Mouse (Mus musculus): ENCODE data around the gene Tenm4. TPM values are rescaled to one million over a fixed set of nuclear protein-coding genes. Genes with fewer than 3 reads are reported as not detected.
"Not testable (repeated sequence)": the region's sequence is repeated elsewhere in the genome, so short reads cannot be mapped to it uniquely, and the experiment has no call there.

Gene Tenm4
- total RNA-seq, 2 experiments from 2014 or later = 1.1 to 5.7 TPM

DNA sequence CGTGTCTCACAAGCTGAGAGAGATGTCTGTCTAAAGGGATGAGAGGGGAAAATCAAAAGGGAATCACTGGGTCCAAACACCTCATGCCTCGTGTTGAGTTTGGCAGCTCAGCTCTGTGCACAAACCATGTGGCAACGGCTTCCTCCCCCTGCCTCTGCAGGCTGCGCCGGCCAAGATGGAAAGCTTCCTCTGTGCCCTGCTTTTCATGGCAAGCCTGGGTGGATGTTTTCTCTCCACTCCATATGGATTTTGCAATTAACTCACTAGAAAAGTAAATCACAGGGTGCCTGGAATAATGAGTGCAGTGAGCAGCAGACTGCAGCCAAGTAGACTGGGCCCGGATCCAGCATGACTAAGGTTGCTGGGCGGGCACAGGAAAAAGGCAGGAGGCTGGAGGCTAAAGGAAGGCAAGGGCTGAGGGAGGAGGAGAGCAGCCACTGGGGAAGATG lies 404.2 kb downstream of the Tenm4 start:
- DNase-seq = peak; percentile 69

GRCm38 (mm10) chr7:96582752-96583151 lies 411.7 kb downstream of the Tenm4 start:
- no peak for DNase-seq

GRCm38 (mm10) chr7:96587403-96587802 lies 416.4 kb downstream of the Tenm4 start:
- DNase-seq = no peak

DNA sequence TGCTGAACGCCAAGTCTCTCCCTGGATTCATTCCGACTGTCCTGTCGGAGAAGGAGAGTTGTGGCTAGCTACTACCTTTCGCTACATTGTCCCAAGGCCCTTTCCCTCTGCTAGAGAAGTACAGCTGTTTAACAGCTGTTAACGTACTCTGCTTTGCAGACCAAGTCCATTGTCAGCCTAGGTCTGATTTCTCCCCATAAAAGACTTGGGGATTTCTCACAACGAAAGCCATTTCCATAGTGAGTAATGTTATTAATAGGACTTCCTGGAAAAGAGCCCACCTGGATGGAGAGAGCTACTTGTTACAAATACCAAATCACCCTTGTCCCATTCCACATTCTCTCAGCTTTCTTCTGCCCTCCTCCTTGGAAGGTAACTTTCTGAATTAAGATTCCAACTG lies 417.5 kb downstream of the Tenm4 start:
- DNase-seq = no peak

- DNase-seq = no peak
These were observed 424.7 kb downstream of the Tenm4 start for GRCm38 (mm10) chr7:96595535-96596295.

DNA sequence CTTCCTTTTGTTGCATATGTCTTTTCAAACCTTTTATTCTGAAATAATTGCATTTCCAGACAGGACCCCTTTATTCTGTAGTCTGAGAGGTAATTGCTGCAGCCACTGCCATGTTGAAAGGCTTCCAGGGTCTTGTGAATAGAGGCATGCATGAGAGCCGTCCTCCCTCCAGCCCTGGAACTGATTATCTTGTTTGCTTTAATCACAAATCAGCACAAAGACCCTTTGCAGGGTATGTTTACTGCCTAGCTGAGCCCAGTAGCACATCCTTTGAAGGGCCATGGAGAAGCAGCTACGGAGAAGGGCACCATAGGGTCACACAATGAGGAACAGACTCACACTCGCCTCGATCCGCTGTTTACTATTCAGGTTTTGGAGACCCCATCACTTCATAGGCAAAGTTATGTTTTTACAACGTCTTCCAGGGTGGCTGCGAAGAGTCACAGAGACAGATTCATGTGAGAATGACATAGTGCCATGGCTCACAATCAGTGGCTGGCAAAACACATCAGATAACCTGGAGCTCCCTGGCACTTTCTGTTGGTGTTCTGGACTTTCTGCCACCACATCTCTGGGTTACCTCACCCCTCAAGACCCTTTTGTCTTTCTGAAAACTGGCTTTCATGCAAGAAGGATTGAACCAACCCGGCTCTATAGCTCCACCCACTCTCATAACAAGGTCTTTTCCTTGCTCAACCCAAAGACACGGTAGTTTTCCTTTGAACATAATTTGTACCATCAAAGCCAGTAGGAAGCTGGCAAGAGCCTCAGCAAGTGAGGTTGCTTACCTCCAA lies 425.6 kb downstream of the Tenm4 start:
- DNase-seq = no peak

DNA sequence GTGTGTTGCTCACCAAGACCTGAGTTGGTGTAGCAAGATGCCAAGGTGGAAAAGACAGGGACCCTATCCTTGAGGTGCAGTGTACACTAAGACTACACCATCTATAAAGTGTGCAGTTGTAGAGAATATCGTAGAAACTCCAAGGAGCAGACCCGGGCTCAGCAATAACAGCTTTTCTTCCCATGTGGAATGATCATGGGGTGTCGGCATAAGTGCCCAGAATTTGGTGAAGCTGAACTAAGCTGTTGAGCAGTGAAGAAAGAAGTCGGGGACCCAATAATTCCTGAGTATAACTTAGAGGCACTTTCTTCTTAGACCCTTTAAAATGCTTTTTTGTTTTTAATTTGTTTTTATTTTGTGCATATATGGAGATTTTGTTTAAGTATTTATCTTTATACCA lies 426.8 kb downstream of the Tenm4 start:
- no peak for DNase-seq

DNA sequence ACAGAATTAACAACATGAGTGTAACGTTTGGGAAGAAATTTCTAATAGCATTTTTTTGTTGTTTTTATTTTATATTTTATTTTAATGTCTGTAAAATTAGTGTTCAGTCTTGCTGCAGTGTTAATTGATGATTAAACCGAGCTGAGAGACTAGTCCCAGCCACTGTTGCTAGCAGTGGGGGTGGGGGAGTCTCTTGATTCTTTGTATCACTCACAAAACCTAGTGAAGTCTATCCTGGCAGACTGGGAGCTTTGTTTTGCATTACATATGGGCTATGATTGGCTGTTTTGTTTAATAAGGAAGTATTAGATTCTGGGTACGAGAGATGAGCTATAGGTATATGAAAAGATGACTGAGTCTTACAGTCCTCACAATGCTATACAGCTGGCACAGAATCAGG lies 428.0 kb downstream of the Tenm4 start:
- no peak for DNase-seq

- DNase-seq = no peak
These were observed 429.4 kb downstream of the Tenm4 start for GRCm38 (mm10) chr7:96600381-96600941.

GRCm38 (mm10) chr7:96604091-96604745 lies 433.2 kb downstream of the Tenm4 start:
- no peak for DNase-seq

DNA sequence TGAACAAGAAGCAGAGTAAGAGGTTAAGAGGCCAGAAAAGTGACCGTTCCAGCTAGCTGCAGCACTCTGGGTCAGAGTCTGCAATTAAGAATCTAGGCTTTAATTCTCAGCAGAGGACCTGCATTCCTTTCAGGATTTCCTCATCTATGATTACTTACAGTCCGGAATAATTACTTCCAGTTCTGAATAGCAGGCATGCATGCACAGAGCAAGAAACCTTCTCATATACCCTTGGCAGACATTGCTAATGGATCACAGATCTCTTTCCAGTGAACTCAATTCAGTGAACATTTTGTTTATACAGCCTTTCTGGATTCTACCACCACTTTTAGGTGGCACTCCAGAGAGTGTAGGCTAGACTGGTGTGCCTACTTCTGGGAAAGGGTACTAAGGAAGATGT lies 434.3 kb downstream of the Tenm4 start:
- no peak for DNase-seq

DNA sequence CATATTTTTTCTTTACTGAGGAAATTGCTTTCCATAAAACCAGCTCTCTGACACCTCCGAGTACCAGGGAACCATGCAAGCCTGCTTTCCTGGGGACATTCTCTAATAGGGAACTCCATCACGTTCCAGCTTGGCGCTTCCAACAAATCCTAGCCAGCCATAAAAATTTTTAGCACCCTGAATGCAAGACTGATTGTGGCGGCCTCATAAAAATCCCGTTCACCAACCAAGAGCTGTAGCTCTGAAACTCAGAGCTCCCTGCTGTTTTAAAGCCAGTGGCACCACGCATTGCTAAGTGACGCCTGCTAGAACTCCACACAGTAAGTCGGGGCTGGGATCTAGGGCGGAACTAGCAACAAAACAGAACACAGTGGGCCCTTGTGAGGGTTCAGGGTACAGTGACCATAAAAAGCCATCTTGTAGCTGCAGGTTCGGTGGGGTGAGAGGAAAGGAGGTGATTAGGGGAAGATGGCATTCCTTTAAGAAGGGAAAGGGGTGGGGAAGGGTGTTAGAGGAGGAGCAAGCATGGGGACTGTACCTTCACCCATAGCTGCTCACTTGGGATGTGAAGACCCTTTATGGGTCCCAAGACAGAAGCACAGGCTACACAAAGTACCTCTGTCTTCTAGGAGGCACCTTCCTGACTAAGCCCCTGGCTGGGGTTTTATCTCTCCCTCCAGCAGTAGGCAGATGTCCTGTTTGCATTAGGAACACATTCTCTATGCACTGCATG lies 439.0 kb downstream of the Tenm4 start:
- no peak for DNase-seq

DNA sequence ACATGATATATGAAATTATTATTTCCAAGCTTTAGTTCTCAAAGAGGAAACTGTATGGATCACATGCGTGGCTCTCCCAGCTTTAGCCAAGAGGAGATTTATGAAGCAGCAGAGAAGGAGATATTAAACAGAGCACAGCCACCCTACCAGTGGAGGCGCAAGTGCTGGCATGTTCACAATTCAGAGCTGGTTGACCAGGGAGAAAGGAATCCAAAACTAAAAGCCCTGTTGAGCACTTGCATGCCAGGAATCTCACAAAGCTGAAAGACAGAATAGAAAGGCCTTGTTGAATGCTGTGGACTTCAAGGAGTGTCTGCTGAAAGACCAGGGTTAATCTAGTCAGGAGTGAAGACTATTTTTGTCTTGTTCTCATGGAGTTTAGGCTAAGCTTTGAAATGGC lies 446.3 kb downstream of the Tenm4 start:
- DNase-seq = no peak

- no peak for DNase-seq
These were observed 449.0 kb downstream of the Tenm4 start for GRCm38 (mm10) chr7:96619930-96620472.

GRCm38 (mm10) chr7:96626338-96626737 lies 455.3 kb downstream of the Tenm4 start:
- peak; percentile 14 for DNase-seq

GRCm38 (mm10) chr7:96630551-96630950 lies 459.5 kb downstream of the Tenm4 start:
- DNase-seq = not testable (repeated sequence)

DNA sequence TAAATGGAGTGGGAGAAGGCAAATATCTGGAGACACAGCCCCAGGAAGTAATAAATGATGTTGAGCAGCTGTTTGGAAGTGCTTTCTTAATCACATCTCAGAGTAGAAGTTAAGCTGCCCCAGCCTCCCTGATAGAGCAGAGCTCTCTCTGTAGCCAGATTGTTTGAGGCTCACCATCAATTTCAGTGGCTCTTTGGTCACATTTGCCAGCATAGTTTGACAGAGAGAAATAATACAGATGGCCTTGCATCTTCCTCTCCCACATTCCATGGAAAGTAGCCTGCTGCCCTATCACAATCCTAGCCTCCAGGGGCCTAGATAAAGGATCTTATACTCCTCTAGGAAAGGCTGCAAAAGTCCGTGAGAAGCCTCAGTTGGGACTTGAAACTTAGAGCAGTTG lies 462.0 kb downstream of the Tenm4 start:
- DNase-seq = no peak

DNA sequence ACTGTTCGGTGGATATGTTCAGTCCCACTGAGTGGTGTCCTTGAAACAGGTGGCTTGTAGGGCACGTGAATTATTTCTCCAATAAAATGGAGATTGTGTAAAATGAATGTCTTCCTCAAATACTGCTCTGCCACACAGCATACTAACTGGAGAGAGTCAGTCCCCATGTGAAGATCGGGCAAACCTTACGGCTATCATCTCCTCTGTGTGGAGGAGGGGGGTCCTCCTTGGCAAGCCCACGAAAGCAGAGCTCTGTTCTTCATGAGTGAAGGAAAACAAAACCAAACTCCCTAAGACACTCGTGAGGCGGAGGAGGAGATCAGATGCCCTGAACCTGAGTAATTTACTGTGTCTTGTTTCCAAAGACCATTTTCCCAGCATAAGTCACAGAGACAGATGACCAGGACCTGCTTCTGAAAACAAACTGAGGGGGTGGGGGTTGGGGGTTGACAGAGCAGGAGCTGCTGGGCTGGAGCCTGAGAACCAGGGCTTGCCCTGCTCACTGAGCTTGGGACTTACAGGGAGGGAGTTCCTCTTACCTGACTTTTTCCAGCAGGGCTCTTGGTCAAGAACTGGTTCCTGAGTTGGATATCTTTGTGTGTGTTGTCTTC lies 464.9 kb downstream of the Tenm4 start:
- DNase-seq = no peak

GRCm38 (mm10) chr7:96643461-96644204 lies 472.6 kb downstream of the Tenm4 start:
- no peak for DNase-seq

DNA sequence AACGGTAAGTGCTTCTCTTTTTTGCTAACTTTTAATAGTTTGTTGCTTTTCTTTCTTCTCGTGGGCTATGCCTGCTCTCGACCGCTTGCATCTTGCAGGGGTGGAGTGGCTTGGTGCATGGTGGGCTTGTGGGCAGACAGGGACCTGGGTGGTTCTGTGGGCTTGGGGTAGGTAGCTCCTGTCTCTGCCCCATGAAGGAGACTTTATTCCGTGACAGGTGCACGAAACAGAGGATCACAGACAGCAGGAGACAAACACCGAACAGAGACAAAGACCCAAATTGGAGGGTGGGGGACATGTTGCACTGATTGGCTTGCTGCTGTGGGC lies 473.1 kb downstream of the Tenm4 start:
- no peak for DNase-seq

GRCm38 (mm10) chr7:96647657-96648056 lies 476.6 kb downstream of the Tenm4 start:
- DNase-seq = no peak

Data from gastrocnemius, postnatal 25 days (tissue).